Mouse (Mus musculus): ENCODE measurements at regions not wholly inside any gene's neighbourhood (a gene's known extent, or its start where the extent isn't known, plus 50 kb on each side); places are given as distances from the start of the nearest gene placed in this dataset.

DNA sequence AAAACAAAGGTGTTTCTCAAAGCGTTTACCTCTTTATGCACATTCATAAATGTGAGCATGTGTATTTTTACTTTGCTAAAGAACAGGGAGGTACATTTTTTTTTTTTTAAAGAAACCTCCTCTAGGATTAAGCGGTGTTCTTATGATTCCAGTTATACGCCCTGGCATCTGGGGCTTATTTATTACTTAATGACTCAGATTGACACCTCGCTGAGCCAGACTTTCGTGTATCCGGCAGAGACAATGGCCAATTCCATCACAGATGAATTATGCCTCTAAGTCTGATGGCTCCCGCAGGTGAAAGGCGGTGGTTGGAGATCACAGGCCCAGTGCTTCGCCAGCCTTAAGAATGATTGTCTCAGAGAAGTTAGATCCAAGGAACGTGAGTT is 259.5 kb upstream of the Slc30a5 start:
- no peak for TF ChIP-seq CTCF (IDR thresholded peaks at IDR 0.05; ENCODE audit: low read depth, low read length)
- no peak for TF ChIP-seq TAL1 (conservative IDR thresholded peaks at IDR 0.05; ENCODE audit: low read depth, low read length)
- TF ChIP-seq POLR2AphosphoS5 (IDR thresholded peaks at IDR 0.05; ENCODE audit: insufficient replicate concordance, low read depth, low read length), result no peak
- no peak for TF ChIP-seq GATA2 (IDR thresholded peaks at IDR 0.05; ENCODE audit: borderline replicate concordance, low read depth, low read length)
- TF ChIP-seq GATA1 (IDR thresholded peaks at IDR 0.05; ENCODE audit: borderline replicate concordance, low read length), result no peak

All from G1E (cell line).